Mouse (Mus musculus): ENCODE results near the gene Lman1l.

Lman1l gene

DNA sequence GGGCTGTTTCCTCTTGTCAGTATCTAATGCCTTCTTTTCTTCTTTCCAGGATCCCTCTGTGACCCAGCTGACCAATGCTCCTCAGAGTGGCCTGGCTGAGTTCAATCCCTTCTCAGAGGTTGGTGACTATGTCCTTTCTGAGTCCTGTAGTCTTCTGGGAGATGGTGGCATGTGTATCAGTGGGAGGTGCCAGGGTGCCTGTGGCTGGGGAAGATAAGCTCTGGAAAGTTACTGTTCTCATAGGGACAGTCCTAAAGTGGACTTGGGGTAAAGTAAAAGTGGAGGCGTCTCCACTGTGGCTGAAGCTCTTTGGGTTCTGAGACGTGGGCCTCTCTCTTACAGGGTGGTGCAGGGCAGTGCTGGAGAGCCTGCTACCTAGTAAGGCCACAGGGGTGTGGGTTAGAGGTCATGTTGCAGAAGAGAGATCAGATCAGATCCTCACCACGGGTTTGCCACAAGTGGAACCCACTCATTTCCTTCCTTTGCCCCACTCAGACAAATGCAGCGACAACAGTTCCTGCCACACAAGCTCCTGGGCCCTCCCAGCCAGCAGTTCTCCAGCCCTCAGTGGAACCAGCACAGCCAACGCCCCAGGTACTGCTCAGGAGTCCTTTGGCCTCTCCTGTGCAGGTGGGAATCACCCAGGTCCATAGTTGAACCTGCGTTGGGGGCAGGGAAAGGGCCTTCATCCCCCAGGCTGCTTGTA is 43.3 kb downstream of the Lman1l start:
- no peak for DNase-seq (ENCODE audit: low read depth)

DNA sequence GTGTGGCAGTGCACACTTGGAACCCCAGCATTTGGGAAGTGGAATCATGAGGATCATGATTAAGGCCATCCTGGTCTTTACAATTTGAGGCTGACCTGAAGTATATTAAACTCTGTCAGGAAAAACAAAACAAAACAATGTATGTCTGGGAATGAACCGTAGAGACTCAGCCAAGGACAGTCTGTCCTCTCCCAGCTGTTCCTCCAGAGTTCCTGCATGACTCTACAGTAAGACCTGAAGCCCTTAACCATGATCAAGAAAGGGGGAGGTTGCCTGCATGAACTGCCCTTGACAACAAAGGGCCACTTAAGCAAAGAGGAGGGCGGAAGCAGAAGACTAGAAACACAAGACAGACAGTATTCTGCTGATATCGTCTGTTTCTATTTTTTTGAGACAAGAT is 45.0 kb downstream of the Lman1l start:
- DNase-seq (ENCODE audit: low read depth) = no peak

DNA sequence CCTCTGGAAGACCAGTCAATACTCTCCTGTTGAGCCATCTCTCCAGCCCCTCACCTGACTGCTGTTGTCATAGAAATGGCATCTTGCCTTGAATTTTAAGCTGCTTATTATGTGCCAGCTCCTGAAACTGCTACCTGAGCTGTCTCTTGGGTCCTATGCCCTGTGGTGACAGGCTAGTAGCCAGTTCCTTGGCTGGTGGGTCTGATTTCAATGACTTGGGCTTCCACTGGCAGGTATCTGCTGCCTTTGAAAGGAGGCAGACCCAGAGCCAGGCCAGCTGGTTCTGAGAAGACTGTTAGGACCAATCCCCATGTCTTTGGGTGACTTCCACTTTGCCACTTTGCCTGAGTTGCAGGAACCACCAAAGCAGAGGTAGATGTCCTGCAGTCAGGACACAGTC is 46.2 kb downstream of the Lman1l start:
- DNase-seq (ENCODE audit: low read depth) = no peak

DNA sequence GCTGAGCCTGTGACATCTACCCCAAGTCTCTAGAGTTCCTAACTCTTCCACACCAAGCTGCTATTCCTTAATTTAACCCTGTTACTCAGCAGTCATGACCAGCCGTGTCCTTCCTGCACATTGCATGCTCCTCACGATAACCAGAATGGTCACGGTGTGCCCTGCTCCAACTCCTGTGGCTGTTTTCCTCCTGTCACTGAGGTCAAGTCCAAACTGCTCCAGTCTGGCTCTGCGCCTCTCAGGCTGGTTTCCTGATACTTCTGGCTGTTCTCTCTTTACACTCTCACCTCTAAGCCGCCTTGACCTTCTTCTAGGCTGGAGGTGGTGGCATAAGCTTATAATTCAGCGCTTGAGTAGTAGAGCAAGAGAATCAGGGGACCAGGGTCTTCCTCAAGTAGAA is 52.1 kb downstream of the Lman1l start:
- no peak for DNase-seq (ENCODE audit: low read depth)

DNA sequence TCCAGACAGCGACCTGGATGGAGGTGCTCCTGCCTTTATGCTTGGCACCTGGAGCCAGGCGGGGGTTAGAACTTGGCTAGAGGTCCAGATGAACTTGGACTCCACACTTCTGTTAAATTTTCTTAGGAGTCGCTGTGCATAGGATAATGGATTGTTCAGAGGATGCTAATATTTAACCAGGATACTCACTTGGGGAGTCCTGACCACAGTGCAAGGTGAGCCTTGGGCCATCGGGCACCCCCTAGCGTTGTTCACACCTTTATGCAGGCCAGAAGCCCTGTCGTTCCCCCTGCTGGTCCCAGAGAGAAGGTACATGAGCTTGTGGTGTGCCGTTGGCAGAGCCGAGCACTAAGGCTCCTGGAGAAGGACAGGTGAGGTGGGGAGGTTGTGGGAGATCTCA is 53.7 kb downstream of the Lman1l start:
- no peak for DNase-seq (ENCODE audit: low read depth)

DNA sequence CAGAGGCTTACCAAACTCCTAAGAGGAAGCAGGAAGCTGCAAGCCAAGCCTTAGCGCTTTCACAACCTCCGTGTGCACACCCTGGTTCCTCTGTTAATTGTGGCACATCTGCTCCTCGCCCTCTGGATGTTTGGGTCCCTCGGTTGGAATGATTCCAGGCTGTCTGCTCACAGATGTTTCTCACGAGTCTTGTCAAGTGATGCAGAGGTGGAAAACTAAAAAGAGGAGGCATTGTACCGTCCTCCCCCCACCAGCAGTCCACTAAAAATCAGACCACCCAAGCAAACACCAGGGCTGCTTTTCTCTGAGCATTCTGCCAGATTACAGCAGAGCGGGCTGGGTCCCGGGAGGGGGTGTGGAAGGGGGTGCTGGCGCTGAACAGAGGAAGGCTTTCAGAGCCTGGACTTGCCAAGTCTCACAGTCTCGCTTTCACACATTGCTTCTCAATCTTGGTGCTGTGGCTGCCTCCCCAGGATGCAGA is 54.8 kb downstream of the Lman1l start:
- DNase-seq (ENCODE audit: low read depth) = no peak

GRCm38 (mm10) chr9:57564609-57565008 is 56.0 kb downstream of the Lman1l start:
- no peak for DNase-seq (ENCODE audit: low read depth)

DNA sequence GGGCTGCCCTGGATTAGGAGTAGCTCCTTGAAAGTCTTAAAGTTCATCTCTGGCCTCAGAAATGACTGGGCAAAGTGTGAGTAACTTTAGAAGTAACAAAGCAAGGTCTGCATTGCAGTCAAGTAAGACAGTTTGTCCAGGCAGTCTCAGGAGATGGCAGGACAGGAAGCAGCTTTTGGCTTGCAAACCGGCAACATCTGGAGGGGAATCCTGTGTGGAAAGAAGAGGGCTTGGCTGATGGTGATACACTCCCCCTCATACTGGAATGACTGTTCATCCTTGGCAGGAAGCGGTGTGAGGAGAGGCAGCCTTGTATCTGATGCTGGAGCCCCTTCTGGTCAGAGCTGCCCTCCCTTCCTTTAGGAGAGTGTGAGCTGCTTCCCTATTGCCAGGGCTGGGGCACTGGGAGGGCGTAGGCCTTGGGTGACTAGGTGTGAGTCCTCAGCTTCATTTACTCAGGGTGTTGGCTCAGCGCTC is 57.6 kb downstream of the Lman1l start:
- DNase-seq (ENCODE audit: low read depth) = no peak

GRCm38 (mm10) chr9:57561711-57562099 is 58.9 kb downstream of the Lman1l start:
- peak; percentile 26 for DNase-seq (ENCODE audit: low read depth)

DNA sequence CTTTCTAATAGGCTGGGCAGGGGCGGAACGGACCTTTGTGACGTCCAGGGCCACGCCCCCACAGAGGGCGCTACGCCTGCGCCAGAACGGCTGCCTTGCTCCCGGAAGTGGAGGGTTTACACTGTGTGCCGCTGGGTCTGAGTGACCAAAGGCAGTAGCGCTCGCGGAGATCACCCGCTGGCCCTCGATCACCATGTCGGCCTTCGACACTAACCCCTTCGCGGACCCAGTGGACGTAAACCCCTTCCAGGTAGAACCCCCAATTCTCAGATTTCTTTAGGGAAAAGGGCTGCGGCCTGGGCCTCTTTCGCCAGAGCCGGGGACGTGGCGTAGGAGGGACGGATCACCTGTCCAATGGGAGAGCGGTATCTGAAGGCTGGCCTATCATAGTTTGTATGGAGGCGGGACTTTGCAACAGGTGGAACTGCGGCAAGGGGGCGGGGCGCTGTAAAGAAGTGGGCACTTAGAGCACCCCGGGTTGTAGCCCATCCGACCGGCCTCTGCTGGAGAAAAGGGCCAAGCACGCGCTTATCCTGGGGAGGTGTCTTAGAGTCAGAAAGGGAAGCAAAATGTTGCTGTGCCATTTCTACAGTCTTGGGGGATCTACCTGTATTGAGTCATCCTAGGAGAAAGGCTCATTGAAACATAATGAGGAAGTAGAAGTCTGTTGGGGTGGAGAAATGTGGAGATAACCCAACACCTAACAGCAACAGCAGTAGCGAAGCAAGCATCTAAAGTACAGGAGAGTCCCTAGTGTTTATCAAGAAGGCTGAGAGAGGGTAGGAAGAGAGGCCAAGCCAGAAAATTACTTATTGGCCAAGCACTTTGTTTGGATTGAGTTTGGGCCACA is 59.5 kb downstream of the Lman1l start, which contains the start of gene Scamp2:
Gene Scamp2, plus strand, starts transcription at position 83 of the 850 bp plus-strand sequence.
- DNase-seq (ENCODE audit: low read depth) = peak; percentile 94

DNA sequence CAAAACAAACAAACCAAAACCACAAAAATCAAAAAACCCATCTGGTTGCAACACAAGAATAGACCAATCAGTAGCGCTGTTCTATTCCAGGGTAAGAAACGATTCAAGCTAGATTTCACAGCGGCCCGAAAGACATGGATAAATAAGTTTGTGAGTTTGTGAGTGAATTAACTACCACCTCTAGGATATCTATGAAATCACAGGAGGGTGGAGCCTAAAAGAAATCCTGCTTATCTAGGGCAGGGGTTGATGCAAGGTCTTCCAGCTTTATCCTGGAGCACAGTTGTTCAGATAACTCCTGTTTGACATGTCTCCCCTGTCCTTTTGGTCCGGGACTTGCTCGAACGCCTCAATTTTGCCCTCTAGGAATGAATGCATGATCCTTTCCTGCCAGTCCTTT is 60.3 kb downstream of the Lman1l start:
- DNase-seq (ENCODE audit: low read depth) = no peak

GRCm38 (mm10) chr9:57559568-57559967 is 61.0 kb downstream of the Lman1l start:
- no peak for DNase-seq (ENCODE audit: low read depth)

GRCm38 (mm10) chr9:57558625-57559024 is 61.9 kb downstream of the Lman1l start:
- DNase-seq (ENCODE audit: low read depth) = no peak

GRCm38 (mm10) chr9:57557215-57557614 is 63.4 kb downstream of the Lman1l start:
- no peak for DNase-seq (ENCODE audit: low read depth)
